Mouse (Mus musculus) cerebellum, adult 8-10 months (tissue): ENCODE data around the gene Wnt7b.

Experiments
- DNase-seq: peaks from one replicate; pipeline ENCODE4 v3.0.0; 2022

Gene Wnt7b

GRCm38 (mm10) chr15:85568402-85568801, 13.9 kb downstream of the Wnt7b start:
- DNase-seq, result no peak

GRCm38 (mm10) chr15:85564966-85565365, 17.3 kb downstream of the Wnt7b start:
- DNase-seq, result no peak

- no peak for DNase-seq
These were observed 18.1 kb downstream of the Wnt7b start for GRCm38 (mm10) chr15:85564034-85564769.

- no peak for DNase-seq
These were observed 20.3 kb downstream of the Wnt7b start for GRCm38 (mm10) chr15:85561953-85562352.

GRCm38 (mm10) chr15:85560830-85561229, 21.4 kb downstream of the Wnt7b start:
- no peak for DNase-seq

GRCm38 (mm10) chr15:85558840-85559540, 23.3 kb downstream of the Wnt7b start:
- DNase-seq, result no peak

GRCm38 (mm10) chr15:85555799-85556198, 26.5 kb downstream of the Wnt7b start:
- no peak for DNase-seq

- no peak for DNase-seq
These were observed 28.9 kb downstream of the Wnt7b start for GRCm38 (mm10) chr15:85553421-85553820.

GRCm38 (mm10) chr15:85546500-85546899, 35.8 kb downstream of the Wnt7b start:
- DNase-seq, result no peak

GRCm38 (mm10) chr15:85545369-85545768, 36.9 kb downstream of the Wnt7b start:
- DNase-seq, result peak; percentile 7

- DNase-seq, result no peak
These were observed 44.1 kb downstream of the Wnt7b start for GRCm38 (mm10) chr15:85538170-85538569.

GRCm38 (mm10) chr15:85537151-85537550, 45.1 kb downstream of the Wnt7b start:
- DNase-seq, result no peak

GRCm38 (mm10) chr15:85534646-85535045, 47.6 kb downstream of the Wnt7b start:
- DNase-seq, result no peak

- no peak for DNase-seq
These were observed 48.1 kb downstream of the Wnt7b start for GRCm38 (mm10) chr15:85534215-85534614.

GRCm38 (mm10) chr15:85532063-85532462, 50.2 kb downstream of the Wnt7b start:
- no peak for DNase-seq

GRCm38 (mm10) chr15:85529911-85530310, 52.4 kb downstream of the Wnt7b start:
- no peak for DNase-seq

GRCm38 (mm10) chr15:85524404-85524950, 57.8 kb downstream of the Wnt7b start:
- no peak for DNase-seq

GRCm38 (mm10) chr15:85523173-85523991, 58.9 kb downstream of the Wnt7b start:
- DNase-seq, result peak; percentile 22

- DNase-seq, result no peak
These were observed 62.8 kb downstream of the Wnt7b start for GRCm38 (mm10) chr15:85519438-85519837.

GRCm38 (mm10) chr15:85507370-85508014, 74.8 kb downstream of the Wnt7b start:
- no peak for DNase-seq

GRCm38 (mm10) chr15:85506680-85507079, 75.6 kb downstream of the Wnt7b start:
- DNase-seq, result no peak

GRCm38 (mm10) chr15:85505118-85505925, 77.0 kb downstream of the Wnt7b start:
- DNase-seq, result no peak
